Mouse (Mus musculus): ENCODE data around the gene Itga9. TPM values are rescaled to one million over a fixed set of nuclear protein-coding genes. Genes with fewer than 3 reads are reported as not detected.

The Itga9 gene
- polyA plus RNA-seq, 1 experiment from 2014 or later: 5.9 TPM

- no peak for ATAC-seq
- Histone ChIP-seq H3K4me1 (replicated peaks; ENCODE audit: control insufficient read depth, insufficient read depth, low read length) (no peaks in the 10 kb centered on the region), H3K27me3 (replicated peaks; ENCODE audit: control insufficient read depth, insufficient read depth, low read length) (no peaks in the 10 kb centered on the region), H3K4me3 (ENCODE audit: low read depth, low read length) (no peak overlapping the region), H3K27ac (ENCODE audit: low read depth, low read length) (no peak overlapping the region), H3K36me3 (ENCODE audit: control insufficient read depth, insufficient read depth) (no peaks in the 10 kb centered on the region), H3K9me3 (ENCODE audit: control insufficient read depth) (no peaks in the 10 kb centered on the region), H3K4me2 (replicated peaks; ENCODE audit: low read depth) (no peak overlapping the region), H3K9ac (ENCODE audit: low read depth, low read length) (no peak overlapping the region)
- WGBS: 92% methylated on average over 6 of the region's 6 CpGs
- no peak for TF ChIP-seq CTCF (IDR thresholded peaks at IDR 0.05; ENCODE audit: low read depth)
These were observed 15.2 kb downstream of the Itga9 start for GRCm38 (mm10) chr9:118621691-118622090.

- 69% methylated on average over 18 of the region's 18 CpGs for WGBS
- no peaks in the 10 kb centered on the region for H3K27me3 ChIP-seq (replicated peaks; ENCODE audit: control insufficient read depth, insufficient read depth, low read length)
These were observed 16.1 kb downstream of the Itga9 start for GRCm38 (mm10) chr9:118622376-118623166.

GRCm38 (mm10) chr9:118623483-118623882 lies 17.0 kb downstream of the Itga9 start:
- Histone ChIP-seq H3K9ac (ENCODE audit: low read depth, low read length) (no peak overlapping the region), H3K27ac (ENCODE audit: low read depth, low read length) (no peak overlapping the region), H3K9me3 (ENCODE audit: control insufficient read depth) (no peaks in the 10 kb centered on the region), H3K4me1 (replicated peaks; ENCODE audit: control insufficient read depth, insufficient read depth, low read length) (no peaks in the 10 kb centered on the region), H3K27me3 (replicated peaks; ENCODE audit: control insufficient read depth, insufficient read depth, low read length) (no peaks in the 10 kb centered on the region), H3K4me2 (replicated peaks; ENCODE audit: low read depth) (no peak overlapping the region), H3K4me3 (ENCODE audit: low read depth, low read length) (no peak overlapping the region), H3K36me3 (ENCODE audit: control insufficient read depth, insufficient read depth) (no peaks in the 10 kb centered on the region; the same call in 1 of the 2 replicates)
- 72% methylated on average over 9 of the region's 9 CpGs for WGBS
- no peak for TF ChIP-seq CTCF (IDR thresholded peaks at IDR 0.05; ENCODE audit: low read depth)
- ATAC-seq: no peak

More at GRCm38 (mm10) chr9:118622376-118623166, 16.1 kb downstream of the Itga9 start:
- no peak for ATAC-seq
- H3K9me3 ChIP-seq (ENCODE audit: control insufficient read depth): no peaks in the 10 kb centered on the region
- no peak for TF ChIP-seq CTCF (IDR thresholded peaks at IDR 0.05; ENCODE audit: low read depth)
- no peak overlapping the region for H3K27ac ChIP-seq (ENCODE audit: low read depth, low read length)
- no peak overlapping the region for H3K4me3 ChIP-seq (ENCODE audit: low read depth, low read length)
- H3K9ac ChIP-seq (ENCODE audit: low read depth, low read length): no peak overlapping the region
- no peak overlapping the region for H3K4me2 ChIP-seq (replicated peaks; ENCODE audit: low read depth)
- H3K4me1 ChIP-seq (replicated peaks; ENCODE audit: control insufficient read depth, insufficient read depth, low read length): no peaks in the 10 kb centered on the region
- no peaks in the 10 kb centered on the region; the same call in 1 of the 2 replicates for H3K36me3 ChIP-seq (ENCODE audit: control insufficient read depth, insufficient read depth)

GRCm38 (mm10) chr9:118624146-118624545 lies 17.7 kb downstream of the Itga9 start:
- ATAC-seq: no peak
- WGBS: 69% methylated on average over 7 of the region's 7 CpGs
- H3K27ac ChIP-seq (ENCODE audit: low read depth, low read length): no peak overlapping the region
- H3K9me3 ChIP-seq (ENCODE audit: control insufficient read depth): no peaks in the 10 kb centered on the region
- no peaks in the 10 kb centered on the region for H3K4me1 ChIP-seq (replicated peaks; ENCODE audit: control insufficient read depth, insufficient read depth, low read length)
- H3K4me2 ChIP-seq (replicated peaks; ENCODE audit: low read depth): no peak overlapping the region
- H3K36me3 ChIP-seq (ENCODE audit: control insufficient read depth, insufficient read depth): no peaks in the 10 kb centered on the region; the same call in 1 of the 2 replicates
- no peak overlapping the region for H3K4me3 ChIP-seq (ENCODE audit: low read depth, low read length)
- no peak for TF ChIP-seq CTCF (IDR thresholded peaks at IDR 0.05; ENCODE audit: low read depth)
- no peak overlapping the region for H3K9ac ChIP-seq (ENCODE audit: low read depth, low read length)
- no peaks in the 10 kb centered on the region for H3K27me3 ChIP-seq (replicated peaks; ENCODE audit: control insufficient read depth, insufficient read depth, low read length)

- H3K36me3 ChIP-seq (ENCODE audit: control insufficient read depth, insufficient read depth): no peaks in the 10 kb centered on the region; the same call in 1 of the 2 replicates
- H3K4me2 ChIP-seq (replicated peaks; ENCODE audit: low read depth): no peak overlapping the region
- 50% methylated on average over 6 of the region's 6 CpGs for WGBS
- H3K4me3 ChIP-seq (ENCODE audit: low read depth, low read length): no peak overlapping the region
- TF ChIP-seq CTCF (IDR thresholded peaks at IDR 0.05; ENCODE audit: low read depth): no peak
- no peaks in the 10 kb centered on the region for H3K4me1 ChIP-seq (replicated peaks; ENCODE audit: control insufficient read depth, insufficient read depth, low read length)
- ATAC-seq: no peak; the same call in 1 of the 2 replicates
- H3K9me3 ChIP-seq (ENCODE audit: control insufficient read depth): no peaks in the 10 kb centered on the region
- no peak overlapping the region for H3K27ac ChIP-seq (ENCODE audit: low read depth, low read length)
- no peak overlapping the region for H3K9ac ChIP-seq (ENCODE audit: low read depth, low read length)
- no peaks in the 10 kb centered on the region for H3K27me3 ChIP-seq (replicated peaks; ENCODE audit: control insufficient read depth, insufficient read depth, low read length)
These were observed 23.4 kb downstream of the Itga9 start for GRCm38 (mm10) chr9:118629763-118630379.
